Mouse (Mus musculus): ENCODE data around the gene Lsr. TPM values are rescaled to one million over a fixed set of nuclear protein-coding genes. Genes with fewer than 3 reads are reported as not detected.
"Not testable (repeated sequence)": the region's sequence is repeated elsewhere in the genome, so short reads cannot be mapped to it uniquely, and the experiment has no call there.

Gene Lsr
- polyA plus RNA-seq, 1 experiment = 11.3 TPM

- no peaks in the 10 kb centered on the region for H3K4me1 ChIP-seq (ENCODE audit: control insufficient read depth, insufficient read depth, low read length)
- H3K27ac ChIP-seq (ENCODE audit: insufficient read depth, low read length) = no peak within 1 kb of the TSS
- TF ChIP-seq POLR2A (IDR thresholded peaks at IDR 0.05; ENCODE audit: extremely low read depth, insufficient read depth, low read length) (no peak), CTCF (IDR thresholded peaks at IDR 0.05; ENCODE audit: extremely low read depth, insufficient read depth, low read length) (no peak)
- H3K4me3 ChIP-seq (ENCODE audit: insufficient read depth, low read length) = no peak within 1 kb of the TSS
Measured at GRCm38 (mm10) chr7:30943909-30944635, 29.2 kb downstream of the Lsr start, which contains the start of gene Hamp. Gene Hamp, minus strand, starts transcription at chr7:30944032.

- not testable (repeated sequence) for H3K27ac ChIP-seq (ENCODE audit: insufficient read depth, low read length); H3K4me3 ChIP-seq (ENCODE audit: insufficient read depth, low read length)
Measured at GRCm38 (mm10) chr7:30942365-30942764, 30.9 kb downstream of the Lsr start.

DNA sequence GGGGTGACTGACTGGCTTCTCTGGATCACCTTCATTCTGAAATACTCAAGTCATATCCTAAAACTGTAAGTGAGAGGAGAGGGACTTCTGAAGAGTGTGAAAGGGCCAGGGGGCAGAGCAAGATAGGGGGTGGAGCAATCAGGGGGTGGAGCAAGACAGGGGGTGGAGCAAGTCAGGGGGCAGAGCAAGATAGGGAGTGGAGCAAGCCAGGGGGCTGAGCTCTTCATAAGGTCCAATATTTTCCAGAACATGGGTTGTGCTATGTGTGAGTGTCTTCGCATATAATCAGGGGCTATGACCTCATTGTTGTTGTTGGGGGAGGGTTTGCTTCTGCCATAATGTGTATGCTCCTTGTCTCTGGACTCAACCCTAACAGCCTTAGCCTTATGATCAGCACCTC, 33.2 kb downstream of the Lsr start:
- not testable (repeated sequence) for H3K4me1 ChIP-seq (ENCODE audit: control insufficient read depth, insufficient read depth, low read length); H3K27ac ChIP-seq (ENCODE audit: insufficient read depth, low read length); H3K4me3 ChIP-seq (ENCODE audit: insufficient read depth, low read length)

More at GRCm38 (mm10) chr7:30942365-30942764, 30.9 kb downstream of the Lsr start:
- H3K4me1 ChIP-seq (ENCODE audit: control insufficient read depth, insufficient read depth, low read length) = not testable (repeated sequence)

GRCm38 (mm10) chr7:30935422-30936099, 37.7 kb downstream of the Lsr start:
- not testable (repeated sequence) for H3K27ac ChIP-seq (ENCODE audit: insufficient read depth, low read length); H3K4me1 ChIP-seq (ENCODE audit: control insufficient read depth, insufficient read depth, low read length); H3K4me3 ChIP-seq (ENCODE audit: insufficient read depth, low read length)

GRCm38 (mm10) chr7:30924581-30924980, 48.7 kb downstream of the Lsr start, which contains the start of gene Hamp2:
Gene Hamp2, minus strand, starts transcription at chr7:30924681.
- H3K27ac ChIP-seq (ENCODE audit: insufficient read depth, low read length); H3K4me1 ChIP-seq (ENCODE audit: control insufficient read depth, insufficient read depth, low read length); H3K4me3 ChIP-seq (ENCODE audit: insufficient read depth, low read length): not testable (repeated sequence)

DNA sequence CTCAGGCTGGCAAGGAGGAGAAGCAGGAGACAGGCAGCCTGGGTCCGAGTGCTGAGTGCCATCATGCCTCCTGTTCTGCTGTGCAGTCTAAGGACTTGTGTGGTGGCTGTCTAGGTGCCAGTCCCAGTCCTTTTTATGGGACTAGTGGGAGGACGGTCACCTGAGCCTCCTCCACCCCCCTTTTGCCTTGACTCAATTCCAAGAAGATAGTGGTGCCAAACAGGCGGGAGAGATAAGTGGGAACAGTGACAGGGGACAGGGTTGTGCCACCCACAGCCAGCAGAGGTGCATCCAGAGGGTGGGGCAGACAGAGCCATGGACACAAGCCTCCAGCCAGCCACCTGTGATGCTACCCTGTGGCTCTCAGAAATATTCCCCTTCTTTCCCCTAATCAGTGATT, 49.2 kb downstream of the Lsr start:
- Histone ChIP-seq H3K4me3 (ENCODE audit: insufficient read depth, low read length) (no peak overlapping the region), H3K4me1 (ENCODE audit: control insufficient read depth, insufficient read depth, low read length) (no peaks in the 10 kb centered on the region)

GRCm38 (mm10) chr7:30922490-30922889, 50.8 kb downstream of the Lsr start:
- not testable (repeated sequence) for H3K4me1 ChIP-seq (ENCODE audit: control insufficient read depth, insufficient read depth, low read length); H3K4me3 ChIP-seq (ENCODE audit: insufficient read depth, low read length); H3K27ac ChIP-seq (ENCODE audit: insufficient read depth, low read length)

More for the DNA sequence above, 49.2 kb downstream of the Lsr start:
- H3K27ac ChIP-seq (ENCODE audit: insufficient read depth, low read length) = no peak overlapping the region
- no peak for TF ChIP-seq CTCF (IDR thresholded peaks at IDR 0.05; ENCODE audit: extremely low read depth, insufficient read depth, low read length)
- no peak for TF ChIP-seq POLR2A (IDR thresholded peaks at IDR 0.05; ENCODE audit: extremely low read depth, insufficient read depth, low read length)

GRCm38 (mm10) chr7:30920217-30920616, 53.0 kb downstream of the Lsr start:
- TF ChIP-seq POLR2A (IDR thresholded peaks at IDR 0.05; ENCODE audit: extremely low read depth, insufficient read depth, low read length) = no peak
- no peak for TF ChIP-seq CTCF (IDR thresholded peaks at IDR 0.05; ENCODE audit: extremely low read depth, insufficient read depth, low read length)
- H3K27ac ChIP-seq (ENCODE audit: insufficient read depth, low read length) = no peak overlapping the region
- H3K4me3 ChIP-seq (ENCODE audit: insufficient read depth, low read length) = no peak overlapping the region
- no peaks in the 10 kb centered on the region for H3K4me1 ChIP-seq (ENCODE audit: control insufficient read depth, insufficient read depth, low read length)

- H3K4me3 ChIP-seq (ENCODE audit: insufficient read depth, low read length) = peak overlapping the region; percentile 29; the same call in 1 of the 2 replicates
- no peaks in the 10 kb centered on the region for H3K4me1 ChIP-seq (ENCODE audit: control insufficient read depth, insufficient read depth, low read length)
- peak overlapping the region; percentile 92 for H3K27ac ChIP-seq (ENCODE audit: insufficient read depth, low read length)
- no peak for TF ChIP-seq CTCF (IDR thresholded peaks at IDR 0.05; ENCODE audit: extremely low read depth, insufficient read depth, low read length)
- no peak for TF ChIP-seq POLR2A (IDR thresholded peaks at IDR 0.05; ENCODE audit: extremely low read depth, insufficient read depth, low read length)
Measured at GRCm38 (mm10) chr7:30917219-30917618, 56.0 kb downstream of the Lsr start.

- Histone ChIP-seq H3K4me3 (ENCODE audit: insufficient read depth, low read length) (peak overlapping the region; percentile 29; the same call in 1 of the 2 replicates), H3K4me1 (ENCODE audit: control insufficient read depth, insufficient read depth, low read length) (no peaks in the 10 kb centered on the region), H3K27ac (ENCODE audit: insufficient read depth, low read length) (peak overlapping the region; percentile 92)
- TF ChIP-seq POLR2A (IDR thresholded peaks at IDR 0.05; ENCODE audit: extremely low read depth, insufficient read depth, low read length) (no peak), CTCF (IDR thresholded peaks at IDR 0.05; ENCODE audit: extremely low read depth, insufficient read depth, low read length) (no peak)
Measured at GRCm38 (mm10) chr7:30916713-30917112, 56.6 kb downstream of the Lsr start.

Measured in cortical plate, adult 2 months (tissue).